Mouse (Mus musculus) liver, embryonic 13.5 days (tissue): Measurements from ENCODE around the gene Slc16a6. TPM values are rescaled to one million over a fixed set of nuclear protein-coding genes. Genes with fewer than 3 reads are reported as not detected.
A peak's percentile ranks its signal among the peaks of the same experiment; 100 is the strongest.

Experiments
- ATAC-seq: fragments of 200-750 bp; cut with Nextera tagmentation; 2 replicates; pipeline ENCODE4 v1.8.0; 2017; ENCODE audit warnings: low read depth, mild to moderate bottlenecking, moderate number of reproducible peaks, moderate library complexity
- DNase-seq: peaks from one replicate; pipeline ENCODE4 v3.0.0; 2022
- H3K27ac ChIP-seq: fragments of 300-500 bp; sonication (generic); 2 replicates; pipeline ENCODE4 v1.5.1; 2015; ENCODE audit warnings: moderate library complexity, mild to moderate bottlenecking, inconsistent platforms
- H3K27me3 ChIP-seq: fragments of 300-500 bp; sonication (generic); 2 replicates; pipeline ENCODE4 v1.6.1; 2015; ENCODE audit warnings: mild to moderate bottlenecking, inconsistent platforms
- H3K36me3 ChIP-seq: fragments of 300-500 bp; sonication (generic); 2 replicates; pipeline ENCODE4 v1.6.1; 2015; ENCODE audit warnings: mild to moderate bottlenecking, inconsistent platforms
- H3K4me1 ChIP-seq: fragments of 300-500 bp; sonication (generic); replicated peaks from 2 replicates; pipeline ENCODE4 v1.6.1; 2015; ENCODE audit warnings: inconsistent platforms
- H3K4me2 ChIP-seq: fragments of 300-500 bp; sonication (generic); 2 replicates; pipeline ENCODE4 v1.6.1; 2015; ENCODE audit warnings: inconsistent platforms, mild to moderate bottlenecking, moderate library complexity
- H3K4me3 ChIP-seq: fragments of 300-500 bp; sonication (generic); replicated peaks from 2 replicates; pipeline ENCODE4 v1.5.1; 2015; ENCODE audit warnings: mild to moderate bottlenecking, inconsistent platforms
- H3K9ac ChIP-seq: fragments of 300-500 bp; sonication (generic); 2 replicates; pipeline ENCODE4 v1.6.1; 2015; ENCODE audit warnings: mild to moderate bottlenecking, inconsistent platforms
- H3K9me3 ChIP-seq: fragments of 300-500 bp; sonication (generic); replicated peaks from 2 replicates; pipeline ENCODE4 v1.6.1; 2016; ENCODE audit warnings: inconsistent platforms
- WGBS: fragments of 180-500 bp; shearing (Covaris S2); methylation state at CpG from one replicate; pipeline ENCODE4 v1.1.7; 2015; ENCODE audit not compliant: insufficient replicate concordance; 5-methylcytosine and 5-hydroxymethylcytosine counted together
- polyA plus RNA-seq: library from polyadenylated mRNA; unstranded; fragments of >200 nt; fragmentation: Nextera tagmentation; extraction: Ambion mirVana; gene quantifications from 2 replicates; pipeline ENCODE4 v1.2.1, GENCODE M21; 2015

The Slc16a6 gene
- polyA plus RNA-seq, 1 experiment from 2014 or later: 47.0 TPM

DNA sequence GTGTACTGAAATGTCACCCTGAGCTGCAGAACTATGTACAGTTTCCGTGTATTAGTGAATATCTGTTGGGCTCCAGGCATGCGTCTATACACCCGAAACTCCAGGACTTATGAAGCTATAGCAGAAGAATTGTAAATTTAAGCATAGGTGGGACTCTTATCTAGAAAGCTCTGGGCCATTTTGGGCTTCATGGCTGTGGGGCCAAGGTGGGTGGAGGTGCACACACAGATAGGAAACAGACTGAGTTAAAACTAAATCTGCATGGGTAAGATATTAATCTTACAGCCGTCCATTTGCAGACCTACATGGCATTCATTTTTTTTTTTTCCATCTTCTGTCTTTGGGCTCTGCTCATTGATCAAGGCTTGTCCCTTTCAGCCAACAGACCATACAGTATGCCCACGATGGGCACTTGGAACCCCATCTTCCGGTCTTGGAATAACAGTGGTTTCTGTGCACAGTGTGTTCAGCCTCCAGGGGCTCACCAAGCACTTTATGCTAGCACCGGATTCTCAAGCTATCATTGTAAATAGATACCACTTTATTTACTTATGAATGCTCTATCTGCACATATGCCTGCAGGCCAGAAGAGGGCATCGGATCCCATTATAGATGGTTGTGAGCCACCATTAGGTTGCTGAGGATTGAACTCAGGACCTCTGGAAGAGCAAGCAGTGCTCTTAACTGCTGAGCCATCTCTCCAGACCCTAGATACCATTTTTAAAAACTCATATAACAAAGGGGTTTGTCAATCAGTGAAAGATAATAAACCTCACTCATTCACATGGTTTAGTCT, 29.7 kb downstream of the Slc16a6 start:
- WGBS: 66% methylated on average over 8 of the region's 8 CpGs

DNA sequence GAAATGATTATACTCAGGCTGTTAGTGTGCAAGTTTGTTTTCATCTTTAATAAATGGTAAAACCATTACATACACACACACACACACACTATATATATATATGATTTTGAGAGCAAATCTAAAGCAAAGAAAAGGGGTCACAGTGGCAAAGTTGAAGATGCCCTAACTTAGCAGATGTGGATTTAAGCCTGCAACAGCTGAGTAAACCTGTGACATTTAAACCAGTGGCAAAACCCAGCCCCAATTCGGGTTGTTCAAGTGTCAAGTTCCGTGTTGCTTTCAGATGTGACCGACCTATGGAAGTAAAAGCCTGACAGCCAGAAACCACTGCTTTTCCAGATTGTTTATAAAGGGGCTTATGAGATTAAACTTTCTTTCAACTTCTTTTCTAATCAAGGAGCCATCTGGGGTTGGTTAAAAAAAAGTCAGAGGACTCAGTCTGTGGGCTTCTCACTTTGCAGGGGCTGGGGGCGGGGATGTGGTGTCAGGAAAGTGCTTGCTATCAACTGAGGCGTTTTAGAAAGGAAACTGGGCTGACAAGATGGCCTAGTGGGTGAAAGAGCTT, 31.1 kb downstream of the Slc16a6 start:
- no peaks in the 10 kb centered on the region for H3K27me3 ChIP-seq
- 36% methylated on average over 5 of the region's 5 CpGs for WGBS
- no peaks in the 10 kb centered on the region for H3K9me3 ChIP-seq
- ATAC-seq: no peak
- H3K4me3 ChIP-seq: no peak overlapping the region
- peaks cover 55% of the 10 kb centered on the region for H3K4me1 ChIP-seq
- H3K27ac ChIP-seq: no peak overlapping the region
- DNase-seq: no peak
- no peak overlapping the region for H3K9ac ChIP-seq
- H3K4me2 ChIP-seq: no peak overlapping the region
- peaks cover 6% of the 10 kb centered on the region for H3K36me3 ChIP-seq

More for the DNA sequence above, 29.7 kb downstream of the Slc16a6 start:
- peaks cover 4% of the 10 kb centered on the region; the same call in 1 of the 2 replicates for H3K36me3 ChIP-seq
- peak; percentile 14; the same call in 1 of the 2 replicates for ATAC-seq
- H3K4me2 ChIP-seq: no peak overlapping the region
- H3K27me3 ChIP-seq: no peaks in the 10 kb centered on the region
- no peak overlapping the region for H3K9ac ChIP-seq
- peak overlapping the region; percentile 50; the same call in 1 of the 2 replicates for H3K27ac ChIP-seq
- no peak for DNase-seq
- H3K4me3 ChIP-seq: no peak overlapping the region
- H3K4me1 ChIP-seq: peaks cover 49% of the 10 kb centered on the region
- H3K9me3 ChIP-seq: no peaks in the 10 kb centered on the region

DNA sequence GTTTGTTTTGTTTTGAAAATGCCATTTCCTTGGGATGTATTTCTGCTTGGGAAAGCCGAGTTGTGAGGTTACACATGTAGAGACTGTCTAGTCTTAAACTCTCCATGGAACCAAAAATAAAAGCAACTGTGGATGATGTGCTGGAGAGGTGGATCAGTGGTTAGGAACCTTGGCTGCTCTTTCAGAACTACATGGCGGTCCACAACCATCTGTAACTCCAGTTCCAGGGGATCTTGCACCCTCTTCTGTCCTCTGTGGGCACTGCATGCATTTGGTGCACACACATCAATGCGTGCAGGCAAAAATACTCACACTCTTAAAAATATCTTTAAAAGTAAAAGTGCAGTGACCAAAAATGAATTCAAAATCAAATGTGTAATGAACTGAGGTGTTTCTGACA, 32.3 kb downstream of the Slc16a6 start:
- Histone ChIP-seq H3K4me2 (peak overlapping the region; percentile 89), H3K27ac (no peak overlapping the region), H3K36me3 (peaks cover 13% of the 10 kb centered on the region), H3K9me3 (no peaks in the 10 kb centered on the region), H3K4me1 (peaks cover 54% of the 10 kb centered on the region), H3K27me3 (no peaks in the 10 kb centered on the region), H3K9ac (no peak overlapping the region), H3K4me3 (no peak overlapping the region)
- ATAC-seq (no peak), DNase-seq (peak; percentile 40)
- 48% methylated on average over 3 of the region's 3 CpGs for WGBS

DNA sequence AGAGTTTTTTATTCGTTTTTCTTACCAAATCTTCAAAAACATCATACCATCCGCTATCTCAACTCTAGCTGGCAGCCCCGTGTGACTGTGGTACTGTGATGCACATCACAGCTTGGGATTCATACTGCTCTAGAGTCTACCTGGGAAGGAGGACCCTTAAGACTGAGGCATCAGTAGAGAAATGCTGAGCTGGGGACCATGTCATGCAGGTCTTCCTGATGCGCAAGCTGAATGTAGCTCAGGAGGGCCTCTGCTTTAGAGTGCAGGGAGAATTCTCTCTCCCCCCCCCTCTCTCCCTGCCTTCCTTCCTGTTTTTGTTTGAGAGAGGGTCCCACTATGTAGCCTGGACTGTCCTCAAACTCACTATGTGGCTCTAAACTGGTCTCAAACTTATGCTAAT, 32.8 kb downstream of the Slc16a6 start:
- no peak for DNase-seq
- 39% methylated on average over 4 of the region's 4 CpGs for whole genome bisulfite sequencing
- H3K4me1 ChIP-seq: peaks cover 50% of the 10 kb centered on the region

DNA sequence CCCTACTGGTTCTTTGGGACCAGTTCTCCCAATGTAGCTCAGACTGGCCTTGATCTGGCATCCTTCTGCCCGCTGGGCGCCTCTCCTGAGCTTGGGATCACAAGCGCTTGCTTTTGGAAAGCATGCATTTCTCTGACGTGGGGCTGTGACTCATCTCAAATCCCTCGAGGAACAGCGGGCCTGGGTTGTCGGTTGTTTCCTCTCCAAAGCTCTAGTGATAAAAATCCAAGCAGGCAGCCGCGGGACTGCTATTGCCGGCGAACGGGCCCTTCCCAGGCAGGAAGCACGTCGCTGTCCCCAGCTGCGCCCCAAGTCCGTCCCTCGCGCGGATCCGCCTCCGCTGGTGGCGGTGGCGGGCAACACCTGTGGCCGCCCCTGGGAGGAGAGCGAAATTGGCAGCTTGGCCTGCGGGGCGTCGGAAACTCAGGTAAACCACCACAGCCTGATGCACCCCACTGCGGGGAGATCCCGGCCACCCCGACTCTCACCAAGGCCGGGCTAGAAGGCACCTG, 33.5 kb downstream of the Slc16a6 start:
- H3K4me1 ChIP-seq: peaks cover 43% of the 10 kb centered on the region
- no peaks in the 10 kb centered on the region for H3K27me3 ChIP-seq
- ATAC-seq: peak; percentile 78
- peak overlapping the region; percentile 18; the same call in 1 of the 2 replicates for H3K27ac ChIP-seq
- H3K4me3 ChIP-seq: peak overlapping the region; percentile 66
- DNase-seq: peak; percentile 54
- H3K36me3 ChIP-seq: peaks cover 25% of the 10 kb centered on the region
- H3K9me3 ChIP-seq: no peaks in the 10 kb centered on the region
- peak overlapping the region; percentile 89 for H3K4me2 ChIP-seq
- WGBS: 2% methylated on average over 32 of the region's 32 CpGs
- H3K9ac ChIP-seq: peak overlapping the region; percentile 76

More for the DNA sequence above, 32.8 kb downstream of the Slc16a6 start:
- Histone ChIP-seq H3K36me3 (peaks cover 18% of the 10 kb centered on the region), H3K27ac (no peak overlapping the region), H3K4me3 (peak overlapping the region; percentile 66), H3K4me2 (peak overlapping the region; percentile 89), H3K9me3 (no peaks in the 10 kb centered on the region), H3K9ac (peak overlapping the region; percentile 76; the same call in 1 of the 2 replicates), H3K27me3 (no peaks in the 10 kb centered on the region)
- no peak for ATAC-seq

DNA sequence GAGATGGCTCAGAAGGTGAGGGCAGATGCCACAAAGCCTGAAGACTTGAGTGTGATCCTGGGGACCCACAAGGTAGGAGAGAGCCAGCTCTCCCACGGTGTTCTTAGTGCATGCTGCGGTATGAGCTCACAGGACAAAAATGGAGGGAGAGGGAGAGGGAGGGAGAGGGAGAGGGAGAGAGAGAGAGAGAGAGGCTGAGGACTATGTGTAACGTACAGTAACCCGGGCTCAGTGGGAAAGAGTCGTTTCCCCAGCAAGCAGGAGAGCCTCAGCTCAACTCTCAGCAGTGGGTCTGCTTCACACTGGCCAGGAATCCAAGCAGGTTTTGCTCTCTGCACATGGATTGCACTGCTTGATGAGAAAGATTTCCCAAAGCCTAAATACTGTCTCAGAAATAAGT, 34.2 kb downstream of the Slc16a6 start:
- Histone ChIP-seq H3K27me3 (no peaks in the 10 kb centered on the region), H3K4me2 (peak overlapping the region; percentile 89), H3K4me1 (peaks cover 36% of the 10 kb centered on the region), H3K9me3 (no peaks in the 10 kb centered on the region), H3K4me3 (0 out of 2 replicates have a peak overlapping the region, but pooled peaks have one; percentile 66), H3K9ac (peak overlapping the region; percentile 76; the same call in 1 of the 2 replicates), H3K36me3 (peaks cover 32% of the 10 kb centered on the region), H3K27ac (no peak overlapping the region)
- 29% methylated on average over 5 of the region's 5 CpGs for WGBS
- ATAC-seq (no peak; the same call in 1 of the 2 replicates), DNase-seq (no peak)

DNA sequence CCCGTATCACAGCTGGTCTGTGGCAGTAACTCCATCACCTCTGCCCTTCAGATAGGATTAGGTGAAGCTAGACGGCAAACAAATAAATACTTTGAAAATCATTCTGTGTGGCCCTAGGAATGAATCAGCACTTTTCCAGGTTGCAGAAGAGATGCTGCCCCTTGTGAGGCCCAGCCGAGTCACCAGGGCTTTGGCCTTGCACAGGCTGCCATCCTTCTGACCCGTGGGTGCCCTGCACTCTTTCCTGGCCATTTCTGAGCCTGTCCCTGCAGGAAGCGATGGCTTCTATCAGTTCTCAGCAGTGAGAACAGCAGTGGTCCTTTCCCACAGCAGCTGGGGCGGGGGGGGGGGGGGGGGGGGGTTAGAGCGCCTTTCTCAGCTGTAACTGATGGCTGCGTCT, 36.5 kb downstream of the Slc16a6 start:
- no peaks in the 10 kb centered on the region for H3K27me3 ChIP-seq
- no peaks in the 10 kb centered on the region for H3K9me3 ChIP-seq
- H3K4me2 ChIP-seq: no peak overlapping the region
- no peak overlapping the region for H3K4me3 ChIP-seq
- H3K36me3 ChIP-seq: peaks cover 44% of the 10 kb centered on the region
- H3K27ac ChIP-seq: no peak overlapping the region
- H3K9ac ChIP-seq: no peak overlapping the region
- ATAC-seq: no peak
- no peak for DNase-seq
- 66% methylated on average over 7 of the region's 8 CpGs for WGBS
- H3K4me1 ChIP-seq: peaks cover 26% of the 10 kb centered on the region

DNA sequence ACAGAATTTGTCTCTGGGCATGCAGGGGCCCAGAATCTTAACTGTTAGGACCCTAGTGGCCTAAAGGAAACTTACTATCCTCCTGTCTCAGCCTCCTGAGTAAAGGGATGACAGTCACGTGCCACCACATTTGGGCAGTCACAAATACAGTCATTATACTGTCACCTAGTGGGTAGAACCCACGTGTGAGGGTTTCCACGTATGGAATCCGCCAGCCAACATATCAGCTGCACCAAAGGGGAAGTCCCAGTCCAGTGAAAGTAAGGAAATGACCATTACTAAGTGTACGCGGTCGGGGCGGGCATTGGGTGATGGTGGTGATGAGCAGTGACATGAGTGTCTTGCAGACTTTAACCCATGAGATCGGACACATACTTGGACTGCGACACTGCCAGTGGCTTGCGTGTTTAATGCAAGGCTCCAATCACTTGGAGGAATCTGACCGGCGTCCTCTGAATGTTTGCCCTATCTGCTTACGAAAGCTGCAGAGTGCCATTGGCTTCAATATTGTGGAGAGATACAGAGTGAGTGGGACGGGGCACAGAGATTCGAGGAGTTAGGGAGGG, 39.1 kb downstream of the Slc16a6 start:
- ATAC-seq: no peak
- DNase-seq: no peak
- Histone ChIP-seq H3K9me3 (no peaks in the 10 kb centered on the region), H3K4me2 (no peak overlapping the region), H3K4me1 (peaks cover 8% of the 10 kb centered on the region), H3K36me3 (peaks cover 67% of the 10 kb centered on the region), H3K4me3 (no peak overlapping the region), H3K9ac (no peak overlapping the region), H3K27ac (no peak overlapping the region), H3K27me3 (no peaks in the 10 kb centered on the region)
- 78% methylated on average over 16 of the region's 16 CpGs for WGBS

DNA sequence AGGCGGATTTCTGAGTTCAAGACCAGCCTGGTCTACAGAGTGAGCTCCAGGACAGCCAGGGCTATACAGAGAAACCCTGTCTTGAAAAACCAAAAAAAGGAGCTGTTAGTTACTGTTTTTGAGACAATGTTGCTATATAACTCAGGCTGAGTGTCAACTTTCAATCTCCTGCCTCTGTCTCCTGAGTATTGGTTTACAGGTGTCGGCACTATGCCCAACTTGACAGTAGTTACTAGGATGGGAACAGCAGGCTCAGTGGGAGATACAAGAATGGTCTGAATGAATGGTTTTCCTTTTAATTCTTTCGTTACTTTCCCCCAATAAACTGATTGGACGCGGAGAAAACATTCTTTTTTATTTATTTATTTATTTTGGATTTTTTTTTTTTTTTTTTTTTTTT, 46.0 kb downstream of the Slc16a6 start:
- Histone ChIP-seq H3K9ac (no peak overlapping the region), H3K4me2 (peak overlapping the region; percentile 91), H3K4me1 (peaks cover 39% of the 10 kb centered on the region), H3K27me3 (no peaks in the 10 kb centered on the region), H3K36me3 (peaks cover 37% of the 10 kb centered on the region), H3K4me3 (no peak overlapping the region), H3K9me3 (peaks cover under 1% of the 10 kb centered on the region; the same call in 1 of the 2 replicates), H3K27ac (no peak overlapping the region)
- WGBS: 92% methylated on average over 5 of the region's 5 CpGs
- no peak for DNase-seq
- ATAC-seq: no peak

DNA sequence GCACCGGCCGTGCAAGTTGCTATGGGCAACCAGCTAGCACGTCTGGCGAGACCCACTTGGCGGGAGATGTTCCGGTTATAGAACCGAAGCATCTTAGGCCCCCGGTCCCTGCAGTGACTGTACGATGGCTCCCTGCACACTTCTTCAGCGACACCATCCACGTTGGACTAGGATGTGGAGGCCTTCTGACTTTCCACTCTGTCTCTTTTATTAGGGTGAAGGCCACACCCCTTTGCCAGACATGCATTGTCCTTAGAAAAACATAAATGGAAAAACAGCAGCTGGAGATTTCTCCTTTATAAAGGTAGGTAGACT, 47.2 kb downstream of the Slc16a6 start:
- H3K4me1 ChIP-seq: peaks cover 39% of the 10 kb centered on the region
- H3K36me3 ChIP-seq: peaks cover 31% of the 10 kb centered on the region
- peak overlapping the region; percentile 80 for H3K9ac ChIP-seq
- peaks cover 4% of the 10 kb centered on the region; the same call in 1 of the 2 replicates for H3K9me3 ChIP-seq
- H3K4me3 ChIP-seq: peak overlapping the region; percentile 79
- H3K27me3 ChIP-seq: no peaks in the 10 kb centered on the region
- H3K4me2 ChIP-seq: peak overlapping the region; percentile 91
- 0% methylated on average over 11 of the region's 11 CpGs for WGBS
- DNase-seq (no peak), ATAC-seq (no peak)
- peak overlapping the region; percentile 90 for H3K27ac ChIP-seq
